Mouse (Mus musculus): ENCODE data around the gene Trit1.

Gene Trit1

GRCm38 (mm10) chr4:123050681-123051211, 34.3 kb downstream of the Trit1 start:
- DNase-seq (ENCODE audit: low read depth, low spot score), result peak; percentile 69

GRCm38 (mm10) chr4:123053179-123053578, 36.8 kb downstream of the Trit1 start:
- no peak for DNase-seq (ENCODE audit: low read depth, low spot score)

GRCm38 (mm10) chr4:123054172-123054790, 37.9 kb downstream of the Trit1 start:
- DNase-seq (ENCODE audit: low read depth, low spot score), result no peak

- no peak for DNase-seq (ENCODE audit: low read depth, low spot score)
These were observed 40.2 kb downstream of the Trit1 start for GRCm38 (mm10) chr4:123056560-123057109.

- no peak for DNase-seq (ENCODE audit: low read depth, low spot score)
These were observed 41.6 kb downstream of the Trit1 start for GRCm38 (mm10) chr4:123057957-123058356.

- DNase-seq (ENCODE audit: low read depth, low spot score), result no peak
These were observed 45.3 kb downstream of the Trit1 start for GRCm38 (mm10) chr4:123061744-123062143.

- DNase-seq (ENCODE audit: low read depth, low spot score), result no peak
These were observed 52.2 kb downstream of the Trit1 start for GRCm38 (mm10) chr4:123068646-123069045.

- DNase-seq (ENCODE audit: low read depth, low spot score), result no peak
These were observed 55.0 kb downstream of the Trit1 start for GRCm38 (mm10) chr4:123071266-123071966.

GRCm38 (mm10) chr4:123076928-123077327, 60.5 kb downstream of the Trit1 start:
- DNase-seq (ENCODE audit: low read depth, low spot score), result no peak

- DNase-seq (ENCODE audit: low read depth, low spot score), result no peak
These were observed 61.8 kb downstream of the Trit1 start for GRCm38 (mm10) chr4:123078231-123078630.

GRCm38 (mm10) chr4:123080791-123081190, 64.4 kb downstream of the Trit1 start:
- no peak for DNase-seq (ENCODE audit: low read depth, low spot score)

GRCm38 (mm10) chr4:123082283-123083163, 66.1 kb downstream of the Trit1 start:
- DNase-seq (ENCODE audit: low read depth, low spot score), result peak; percentile 71

GRCm38 (mm10) chr4:123083323-123083902, 67.0 kb downstream of the Trit1 start:
- DNase-seq (ENCODE audit: low read depth, low spot score), result no peak

GRCm38 (mm10) chr4:123085290-123085689, 68.9 kb downstream of the Trit1 start:
- DNase-seq (ENCODE audit: low read depth, low spot score), result no peak

- no peak for DNase-seq (ENCODE audit: low read depth, low spot score)
These were observed 70.0 kb downstream of the Trit1 start for GRCm38 (mm10) chr4:123086381-123086780.

GRCm38 (mm10) chr4:123092621-123093020, 76.2 kb downstream of the Trit1 start:
- no peak for DNase-seq (ENCODE audit: low read depth, low spot score)

GRCm38 (mm10) chr4:123093064-123093776, 76.8 kb downstream of the Trit1 start:
- DNase-seq (ENCODE audit: low read depth, low spot score), result peak; percentile 52

- DNase-seq (ENCODE audit: low read depth, low spot score), result no peak
These were observed 77.5 kb downstream of the Trit1 start for GRCm38 (mm10) chr4:123093869-123094268.

Measured in forelimb bud, embryonic 11.5 days (tissue).